11 mouse cellular contexts compared by ENCODE assay signal in the genomic region with DNA sequence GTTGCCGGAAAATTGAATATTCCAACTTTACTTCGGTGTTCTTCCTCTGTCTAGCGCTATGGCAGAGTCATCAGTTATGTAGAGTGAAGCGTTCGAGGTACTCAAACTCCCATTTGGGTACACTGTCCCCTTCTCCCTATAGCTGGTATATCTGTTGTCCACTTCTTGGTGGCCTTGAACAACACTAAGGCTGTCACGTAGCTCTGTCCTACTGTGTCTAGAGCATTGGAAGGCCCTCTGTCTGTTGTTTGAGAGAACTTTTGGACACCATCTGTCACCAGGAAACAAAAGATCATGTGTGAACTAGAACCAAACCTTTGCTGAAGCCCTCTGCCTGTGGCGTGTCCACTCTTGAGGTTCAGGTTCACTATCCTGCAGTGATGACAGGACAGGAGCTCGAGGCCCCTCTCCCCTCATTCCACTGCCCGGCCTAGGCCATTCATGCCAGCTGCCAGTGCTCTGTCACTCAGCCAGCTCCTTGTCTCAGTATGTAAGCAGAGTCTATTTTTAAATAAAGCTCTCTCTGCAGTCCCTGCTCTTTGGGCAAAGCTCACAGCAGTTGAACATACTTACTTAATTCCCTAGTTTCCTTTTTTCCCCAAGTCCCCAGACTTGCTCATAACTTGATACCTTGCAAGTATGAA.
DNase-seq lines count a peak whose midpoint lies in the region; ATAC-seq and TF ChIP-seq lines count a peak whose summit lies in the region.
"Had no signal": no experiment of that assay in that cellular context is flagged by ENCODE, and none has a peak within 500 bp of the region (broad histone marks: within the 10 kb centered on the region; RNA-seq: fewer than 3 reads in every experiment).

No protein-coding gene starts in this region.

- H3K4me3 ChIP-seq in gastrocnemius, adult 2 months: peak overlapping the region; percentile 22; the same call in 1 of the 2 replicates
- H3K4me3 ChIP-seq in heart, postnatal 0 days (ENCODE audit: low read depth, low read length): no peak overlapping the region
- H3K4me3 ChIP-seq in hindbrain, embryonic 16.5 days (ENCODE audit: low read length): no peak overlapping the region
- H3K4me3 ChIP-seq: forebrain, embryonic 13.5 days had no signal

- TF ChIP-seq EP300 in heart, postnatal 0 days (IDR thresholded peaks at IDR 0.05; ENCODE audit: low read depth): no peak

- peak; percentile 92 for ATAC-seq in heart, postnatal 0 days (ENCODE audit: insufficient read depth, low read depth)
- ATAC-seq in hindbrain, embryonic 16.5 days: no peak
- ATAC-seq: Patski had no signal

- H3K9me3 ChIP-seq in heart, postnatal 0 days (replicated peaks; ENCODE audit: control insufficient read depth, low read length): no peaks in the 10 kb centered on the region
- no peaks in the 10 kb centered on the region for H3K9me3 ChIP-seq in hindbrain, embryonic 16.5 days (ENCODE audit: control insufficient read depth, low read length)
- H3K9me3 ChIP-seq: forebrain, embryonic 13.5 days had no signal

- no peak for TF ChIP-seq POLR2A in brain, embryonic 14.5 days (IDR thresholded peaks at IDR 0.05; ENCODE audit: borderline replicate concordance, extremely low read depth, insufficient read depth, insufficient read length, poor library complexity, severe bottlenecking)

- TF ChIP-seq CTCF in gastrocnemius, adult 2 months (IDR thresholded peaks at IDR 0.05): no peak
- TF ChIP-seq CTCF in brain, embryonic 14.5 days (IDR thresholded peaks at IDR 0.05; ENCODE audit: borderline replicate concordance, extremely low read depth, insufficient read depth, insufficient read length): no peak
- 0 out of 2 replicates have a peak, but pooled peaks have one; percentile 3 for TF ChIP-seq CTCF in heart, postnatal 0 days (IDR thresholded peaks at IDR 0.05; ENCODE audit: low read depth)

- no peak overlapping the region for H3K4me2 ChIP-seq in heart, postnatal 0 days (ENCODE audit: low read depth, low read length)
- H3K4me2 ChIP-seq in hindbrain, embryonic 16.5 days (ENCODE audit: low read length): no peak overlapping the region
- H3K4me2 ChIP-seq: forebrain, embryonic 13.5 days had no signal

- 58% methylated on average over 9 of the region's 9 CpGs for WGBS in heart, postnatal 0 days
- 71% methylated on average over 9 of the region's 9 CpGs for WGBS in hindbrain, embryonic 16.5 days

- peaks cover 15% of the 10 kb centered on the region for H3K4me1 ChIP-seq in heart, postnatal 0 days (ENCODE audit: control insufficient read depth, insufficient read depth)
- H3K4me1 ChIP-seq in hindbrain, embryonic 16.5 days (ENCODE audit: control insufficient read depth, insufficient read depth, low read depth, low read length): no peaks in the 10 kb centered on the region

- intact Hi-C loops in gastrocnemius, adult 2 months (cut with DNase I): loop anchor here (5.0 to 10.0 kb wide), 2 partner anchors 70 to 153 kb away; no protein-coding TSS in a partner anchor
- intact Hi-C loops in gastrocnemius, postnatal 36 days (cut with DNase I): no loop called here

- peak overlapping the region; percentile 83 for H3K27ac ChIP-seq in gastrocnemius, adult 2 months
- peak overlapping the region; percentile 84 for H3K27ac ChIP-seq in heart, postnatal 0 days (ENCODE audit: low read depth)
- no peak overlapping the region for H3K27ac ChIP-seq in hindbrain, embryonic 16.5 days (ENCODE audit: low read depth, low read length)
- H3K27ac ChIP-seq: forebrain, embryonic 13.5 days had no signal

- no peak overlapping the region for H3K9ac ChIP-seq in heart, postnatal 0 days (replicated peaks; ENCODE audit: low read depth, low read length)
- H3K9ac ChIP-seq in hindbrain, embryonic 16.5 days (ENCODE audit: low read depth, low read length): no peak overlapping the region
- H3K9ac ChIP-seq: forebrain, embryonic 13.5 days had no signal

- H3K36me3 ChIP-seq in heart, postnatal 0 days (replicated peaks; ENCODE audit: control insufficient read depth, insufficient read depth, low read length): no peaks in the 10 kb centered on the region
- no peaks in the 10 kb centered on the region for H3K36me3 ChIP-seq in hindbrain, embryonic 16.5 days (ENCODE audit: control insufficient read depth, insufficient read depth, low read length)

- peak; percentile 68 for DNase-seq in gastrocnemius, adult 2 months
- DNase-seq in gastrocnemius, postnatal 36 days: no peak
- peak; percentile 36 for DNase-seq in brain, embryonic 14.5 days (ENCODE audit: low read depth)
- peak; percentile 12 to 36 for DNase-seq in cerebellum, postnatal 10 days
- peak; percentile 70 for DNase-seq in heart, postnatal 0 days (ENCODE audit: low spot score)
- no peak for DNase-seq in spleen, postnatal 10 days (ENCODE audit: low spot score in 2 of 2)
- no peak for DNase-seq in adrenal gland, postnatal 36 days
- DNase-seq: kidney, adult 11 months had no signal

- H3K27me3 ChIP-seq in heart, postnatal 0 days (ENCODE audit: control insufficient read depth, insufficient read depth, low read length): no peaks in the 10 kb centered on the region
- H3K27me3 ChIP-seq in hindbrain, embryonic 16.5 days (replicated peaks; ENCODE audit: control insufficient read depth, insufficient read depth, low read length): no peaks in the 10 kb centered on the region
- H3K27me3 ChIP-seq: forebrain, embryonic 13.5 days; Patski had no signal

Comparison
In these comparisons a context has a peak if more than half of its experiments do, and no peak if none do; other contexts are left out.
1. DNase-seq: peak in gastrocnemius, adult 2 months (single experiment), brain, embryonic 14.5 days (single experiment), cerebellum, postnatal 10 days (2 of 2) and heart, postnatal 0 days (single experiment); none in gastrocnemius, postnatal 36 days (0 of 2), spleen, postnatal 10 days (0 of 2) and adrenal gland, postnatal 36 days (0 of 2).